Mouse (Mus musculus) small intestine, adult 2 months (tissue): ENCODE results near the gene Dlg1.

Source experiments
- CTCF ChIP-seq: fragments of 200-500 bp; IDR thresholded peaks from 2 replicates; pipeline ENCODE4 v1.5.1; 2012; ENCODE audit warnings: low read depth, mild to moderate bottlenecking, control low read depth, inconsistent platforms, low read length, moderate library complexity, mixed read lengths; ENCODE audit not compliant: insufficient replicate concordance, insufficient read length; ENCODE audit errors: extremely low read depth
- POLR2A ChIP-seq: fragments of 200-500 bp; IDR thresholded peaks from 2 replicates; pipeline ENCODE4 v1.6.1; 2012; ENCODE audit warnings: low read depth, mild to moderate bottlenecking, control low read depth, inconsistent platforms, low read length, moderate library complexity

- no peak for TF ChIP-seq POLR2A
- TF ChIP-seq CTCF, result no peak
Observed at GRCm38 (mm10) chr16:31846763-31847162, 183.5 kb downstream of the Dlg1 start.
